17 mouse cellular contexts compared by ENCODE assay signal in genomic region chr15:63930107-63931041, GRCm38 (mm10). TPM values are rescaled to one million over a fixed set of nuclear protein-coding genes. Genes with fewer than 3 reads are reported as not detected.
"Had no signal": no experiment of that assay in that cellular context is flagged by ENCODE, and none has a peak within 500 bp of the region (broad histone marks: within the 10 kb centered on the region; RNA-seq: fewer than 3 reads in every experiment).

No protein-coding gene starts in this region.

- H3K27ac ChIP-seq: left cerebral cortex, adult 2 months; limb, embryonic 10.5 days; liver, embryonic 12.5 days; midbrain, embryonic 10.5 days; neural tube, embryonic 13.5 days had no signal

- H3K4me2 ChIP-seq: liver, embryonic 12.5 days; neural tube, embryonic 13.5 days had no signal

- ATAC-seq: hindbrain, embryonic 16.5 days; inflammation-experienced regulatory T-cells, adult 6 months; intestine, postnatal 0 days; liver, embryonic 12.5 days; midbrain, embryonic 16.5 days had no signal

- DNase-seq: kidney, adult 8-10 months; lung, postnatal 4 days; retina, postnatal 1 day; right cerebral cortex, postnatal 4 days; spleen, adult 18-20 months; thymus, adult 2 months; thymus, postnatal 36 days had no signal

- H3K9ac ChIP-seq: liver, embryonic 12.5 days; neural tube, embryonic 13.5 days had no signal

- H3K9me3 ChIP-seq: limb, embryonic 10.5 days; liver, embryonic 12.5 days; midbrain, embryonic 10.5 days; neural tube, embryonic 13.5 days had no signal

- H3K4me3 ChIP-seq: left cerebral cortex, adult 2 months; limb, embryonic 10.5 days; liver, embryonic 12.5 days; midbrain, embryonic 10.5 days; neural tube, embryonic 13.5 days had no signal

- H3K27me3 ChIP-seq: liver, embryonic 12.5 days; neural tube, embryonic 13.5 days had no signal

- H3K4me1 ChIP-seq: limb, embryonic 10.5 days; liver, embryonic 12.5 days; midbrain, embryonic 10.5 days; neural tube, embryonic 13.5 days had no signal

RNA-seq across cellular contexts. Expression of gene Gsdmc4, which starts 18.3 kb away (rescaled TPM):
- polyA plus RNA-seq: limb, embryonic 10.5 days; liver, embryonic 12.5 days; liver, embryonic 16.5 days; midbrain, embryonic 10.5 days; midbrain, embryonic 16.5 days; neural tube, embryonic 13.5 days had no signal

RNA-seq across cellular contexts. Expression of gene Gsdmc3, which starts 52.0 kb away (rescaled TPM):
- polyA plus RNA-seq: hindbrain, embryonic 16.5 days; inflammation-experienced regulatory T-cells, adult 6 months; limb, embryonic 10.5 days; liver, embryonic 12.5 days; liver, embryonic 16.5 days; midbrain, embryonic 10.5 days; midbrain, embryonic 16.5 days; neural tube, embryonic 13.5 days had no signal
